Mouse (Mus musculus) NIH3T3 (cell line): Measurements from ENCODE around the gene Pprc1.

Source experiments
- DNase-seq: peaks from one replicate; pipeline ENCODE4 v3.0.0-alpha.2; 2012; ENCODE audit warnings: low read depth

Gene Pprc1

GRCm38 (mm10) chr19:46044271-46044992 lies at the start of gene Pprc1:
Gene Pprc1, plus strand, starts transcription at chr19:46044886.
- peak; percentile 95 for DNase-seq

GRCm38 (mm10) chr19:45997365-45997764 lies 47.3 kb upstream of the Pprc1 start:
- DNase-seq, result peak; percentile 44

GRCm38 (mm10) chr19:45997785-45998693 lies 46.6 kb upstream of the Pprc1 start, which contains the start of gene Armh3:
Gene Armh3, minus strand, starts transcription at chr19:45998488.
- peak; percentile 97 for DNase-seq

- DNase-seq, result no peak
Observed at GRCm38 (mm10) chr19:45998694-45999217, 45.9 kb upstream of the Pprc1 start.

GRCm38 (mm10) chr19:45999378-45999777 lies 45.3 kb upstream of the Pprc1 start:
- DNase-seq, result no peak

GRCm38 (mm10) chr19:46002279-46002678 lies 42.4 kb upstream of the Pprc1 start:
- peak; percentile 46 for DNase-seq

- DNase-seq, result peak; percentile 92
Observed at GRCm38 (mm10) chr19:46003371-46004226, 41.1 kb upstream of the Pprc1 start, which contains the start of gene Hps6. Gene Hps6, plus strand, starts transcription at chr19:46003508.

- DNase-seq, result no peak
Observed at GRCm38 (mm10) chr19:46004814-46005466, 39.7 kb upstream of the Pprc1 start.

GRCm38 (mm10) chr19:46005680-46006079 lies 39.0 kb upstream of the Pprc1 start:
- DNase-seq, result no peak

- peak; percentile 98 for DNase-seq
Observed at GRCm38 (mm10) chr19:46014572-46015178, 30.0 kb upstream of the Pprc1 start.

- DNase-seq, result no peak
Observed at GRCm38 (mm10) chr19:46016023-46016422, 28.7 kb upstream of the Pprc1 start.

- no peak for DNase-seq
Observed at GRCm38 (mm10) chr19:46024959-46025358, 19.7 kb upstream of the Pprc1 start.

GRCm38 (mm10) chr19:46026567-46026966 lies 18.1 kb upstream of the Pprc1 start:
- DNase-seq, result no peak

- peak; percentile 71 for DNase-seq
Observed at GRCm38 (mm10) chr19:46028747-46029320, 15.9 kb upstream of the Pprc1 start.

GRCm38 (mm10) chr19:46029652-46030051 lies 15.0 kb upstream of the Pprc1 start:
- DNase-seq, result no peak

- no peak for DNase-seq
Observed at GRCm38 (mm10) chr19:46030196-46030983, 14.3 kb upstream of the Pprc1 start.

- no peak for DNase-seq
Observed at GRCm38 (mm10) chr19:46031689-46032432, 12.8 kb upstream of the Pprc1 start.

GRCm38 (mm10) chr19:46032731-46033510 lies 11.8 kb upstream of the Pprc1 start:
- DNase-seq, result no peak
